Mouse (Mus musculus): ENCODE measurements at regions not wholly inside any gene's neighbourhood (a gene's known extent, or its start where the extent isn't known, plus 50 kb on each side); places are given as distances from the start of the nearest gene placed in this dataset.
A peak's percentile ranks its signal among the peaks of the same experiment; 100 is the strongest.

DNA sequence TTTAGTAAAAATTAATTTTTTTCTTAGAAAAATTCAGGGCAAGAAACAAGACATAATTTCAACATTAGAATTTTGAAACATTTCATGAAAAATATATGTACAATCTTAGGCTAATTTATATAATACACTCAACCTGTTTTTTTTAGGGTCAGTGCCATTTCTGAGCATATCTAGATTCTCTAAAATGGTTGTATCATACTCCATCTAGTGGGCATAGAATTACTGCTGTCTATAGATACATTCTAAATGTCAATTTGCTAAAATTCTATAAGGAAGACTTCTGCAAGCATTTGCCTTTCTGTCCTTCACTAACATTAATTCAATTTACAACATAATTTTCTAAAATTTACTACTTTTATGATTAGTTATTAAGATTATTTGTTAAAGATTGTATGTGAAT, 507.7 kb downstream of the Zbbx start:
- H3K9me3 ChIP-seq (replicated peaks): no peaks in the 10 kb centered on the region
- no peak overlapping the region for H3K27ac ChIP-seq
- no peaks in the 10 kb centered on the region for H3K36me3 ChIP-seq
- H3K4me1 ChIP-seq: no peaks in the 10 kb centered on the region
- no peak overlapping the region for H3K4me3 ChIP-seq
- no peaks in the 10 kb centered on the region for H3K27me3 ChIP-seq (replicated peaks)
- no peak overlapping the region for H3K4me2 ChIP-seq
- ATAC-seq: no peak
- no peak overlapping the region for H3K9ac ChIP-seq

DNA sequence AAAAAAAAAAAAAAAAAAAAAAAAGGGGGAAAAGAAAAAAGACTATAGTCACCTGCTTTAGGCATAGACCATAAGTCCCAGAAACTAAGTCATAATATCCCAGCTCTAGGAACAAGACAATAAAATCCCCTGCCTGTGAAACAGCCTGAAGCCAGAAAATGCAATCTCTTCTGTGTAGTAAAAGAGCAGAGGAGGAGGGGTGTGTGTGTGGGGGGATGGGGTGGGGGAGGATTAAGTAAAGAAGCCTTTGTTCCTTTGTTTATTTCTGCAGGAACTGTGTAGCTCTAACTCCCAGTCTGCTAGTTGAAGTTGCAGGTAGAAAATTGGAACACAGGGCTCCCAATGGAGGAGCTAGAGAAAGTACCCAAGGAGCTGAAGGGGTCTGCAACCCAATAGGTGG, 532.2 kb downstream of the Zbbx start:
- no peak overlapping the region for H3K27ac ChIP-seq
- H3K4me3 ChIP-seq: no peak overlapping the region
- H3K36me3 ChIP-seq: no peaks in the 10 kb centered on the region
- H3K9me3 ChIP-seq (replicated peaks): 0 out of 2 replicates have a peak, but pooled peaks cover 6% of the 10 kb centered on the region
- H3K9ac ChIP-seq: no peak overlapping the region
- ATAC-seq: no peak
- no peaks in the 10 kb centered on the region for H3K27me3 ChIP-seq (replicated peaks)
- H3K4me2 ChIP-seq: no peak overlapping the region
- H3K4me1 ChIP-seq: no peaks in the 10 kb centered on the region

DNA sequence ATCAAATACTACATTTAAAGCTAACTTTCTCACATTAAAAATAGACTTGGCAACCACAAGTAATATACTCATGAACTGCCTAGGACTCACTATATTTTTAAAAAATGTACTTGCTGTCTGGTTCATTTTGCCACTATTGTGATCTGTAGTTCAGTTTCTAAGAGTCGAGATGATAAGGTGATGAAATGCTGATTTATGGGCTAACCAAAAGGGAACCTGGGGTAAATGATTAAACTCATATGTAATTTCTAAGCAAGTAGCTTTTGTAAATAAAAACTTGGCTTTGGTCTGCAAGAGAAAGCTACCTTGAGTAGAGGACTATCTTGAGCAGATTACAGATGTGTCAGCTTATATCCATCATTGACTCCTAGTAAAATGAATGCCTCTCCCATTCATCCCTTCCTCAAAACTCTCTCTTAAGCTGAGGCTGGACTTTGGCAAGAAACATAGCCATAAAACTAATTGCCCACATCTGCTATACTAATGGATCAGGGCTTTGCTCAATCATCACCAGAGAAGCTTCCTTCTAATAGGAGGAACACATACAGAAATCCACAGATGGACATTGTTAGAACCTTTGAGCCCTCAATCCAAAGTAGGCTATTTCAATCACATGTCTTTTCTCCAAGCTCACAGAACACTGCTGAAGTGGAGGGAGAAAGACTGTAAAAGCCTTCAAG, 563.4 kb downstream of the Zbbx start:
- Histone ChIP-seq H3K27ac (no peak overlapping the region), H3K4me3 (no peak overlapping the region), H3K4me1 (no peaks in the 10 kb centered on the region), H3K36me3 (no peaks in the 10 kb centered on the region), H3K9ac (no peak overlapping the region), H3K27me3 (replicated peaks) (no peaks in the 10 kb centered on the region), H3K4me2 (no peak overlapping the region), H3K9me3 (replicated peaks) (no peaks in the 10 kb centered on the region)
- 48% methylated on average over 1 of the region's 1 CpGs for WGBS (ENCODE audit: insufficient replicate concordance)
- ATAC-seq: no peak

DNA sequence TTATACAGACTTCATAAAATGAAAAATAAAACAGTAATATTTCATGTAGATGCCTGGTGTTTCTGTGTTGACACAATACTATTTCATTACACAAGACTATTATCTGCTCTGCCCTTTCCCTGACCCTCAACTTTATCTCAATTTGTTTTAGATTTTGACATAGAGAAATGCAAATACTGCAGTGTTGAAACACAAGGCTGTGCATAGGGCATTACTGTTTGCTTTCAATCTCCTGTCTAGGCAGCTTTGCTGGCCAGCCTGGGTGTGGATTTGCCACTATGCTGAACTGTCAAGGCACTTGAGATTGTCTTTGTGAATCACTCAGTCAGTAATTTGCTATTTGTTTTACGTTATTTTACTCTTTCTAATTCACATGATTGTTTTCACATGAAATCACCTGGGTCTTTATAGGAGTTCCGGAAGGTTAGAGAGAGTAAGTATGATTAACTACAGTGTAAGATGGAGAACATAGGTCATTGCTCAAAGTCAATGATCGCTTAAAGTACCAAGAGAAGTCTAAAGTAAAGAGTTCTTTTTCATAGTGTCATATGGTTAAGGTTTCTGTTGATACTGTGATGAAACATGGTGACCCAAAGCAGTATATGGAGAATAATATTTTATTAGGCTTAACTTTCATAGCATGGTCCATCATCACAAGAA, 576.0 kb downstream of the Zbbx start:
- peak; percentile 72 for ATAC-seq
- no peak overlapping the region for H3K4me2 ChIP-seq
- no peaks in the 10 kb centered on the region for H3K36me3 ChIP-seq
- 52% methylated on average over 3 of the region's 3 CpGs for WGBS (ENCODE audit: insufficient replicate concordance)
- H3K4me1 ChIP-seq: no peaks in the 10 kb centered on the region
- H3K9me3 ChIP-seq (replicated peaks): no peaks in the 10 kb centered on the region
- no peaks in the 10 kb centered on the region for H3K27me3 ChIP-seq (replicated peaks)
- H3K4me3 ChIP-seq: no peak overlapping the region
- no peak overlapping the region for H3K9ac ChIP-seq
- H3K27ac ChIP-seq: no peak overlapping the region

DNA sequence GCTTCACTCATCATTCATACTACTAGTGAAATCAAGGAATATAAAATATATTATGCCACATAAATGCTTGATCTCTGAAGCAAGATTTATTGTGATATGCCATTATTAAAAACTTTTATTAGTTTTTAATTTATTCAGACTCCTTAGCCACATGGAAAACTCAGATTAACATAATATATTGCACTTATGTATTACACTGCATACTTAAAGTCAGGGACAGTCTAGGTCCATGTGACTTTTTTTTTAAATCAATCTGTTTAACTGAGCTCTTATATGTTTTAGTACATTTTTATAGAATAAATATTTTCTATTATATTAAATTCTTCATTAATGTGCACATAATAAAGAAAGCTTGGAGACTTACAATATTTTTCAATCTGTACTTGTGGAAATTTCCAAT, 599.7 kb downstream of the Zbbx start:
- Histone ChIP-seq H3K9ac (no peak overlapping the region), H3K27me3 (replicated peaks) (no peaks in the 10 kb centered on the region), H3K27ac (no peak overlapping the region), H3K4me1 (no peaks in the 10 kb centered on the region), H3K4me3 (no peak overlapping the region), H3K4me2 (no peak overlapping the region), H3K36me3 (no peaks in the 10 kb centered on the region), H3K9me3 (replicated peaks) (no peaks in the 10 kb centered on the region)
- no peak for ATAC-seq

DNA sequence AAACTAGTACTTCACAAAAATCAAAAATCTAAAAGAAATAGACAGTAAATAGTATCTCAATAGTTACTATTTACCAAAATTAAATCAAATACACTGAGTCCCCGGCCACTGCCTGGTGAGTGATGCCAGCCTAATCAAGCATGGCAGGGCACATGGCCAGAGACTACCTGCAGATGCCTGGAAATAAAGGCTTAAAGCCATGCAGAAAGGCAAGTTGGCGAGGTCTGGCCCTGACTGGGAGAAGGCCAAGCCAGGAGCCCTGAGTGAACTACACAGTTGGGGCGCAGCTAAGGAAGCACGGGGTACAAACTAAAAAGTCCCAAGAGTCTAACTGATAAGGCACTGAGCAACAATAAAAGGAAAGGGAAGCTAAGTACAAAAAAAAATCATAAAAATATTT, 630.0 kb downstream of the Zbbx start:
- whole genome bisulfite sequencing (ENCODE audit: insufficient replicate concordance): 73% methylated on average over 4 of the region's 4 CpGs
- H3K4me2 ChIP-seq: no peak overlapping the region
- H3K4me1 ChIP-seq: no peaks in the 10 kb centered on the region
- H3K9me3 ChIP-seq (replicated peaks): no peaks in the 10 kb centered on the region
- H3K27me3 ChIP-seq (replicated peaks): no peaks in the 10 kb centered on the region
- H3K9ac ChIP-seq: no peak overlapping the region
- H3K36me3 ChIP-seq: no peaks in the 10 kb centered on the region
- ATAC-seq: no peak
- H3K4me3 ChIP-seq: no peak overlapping the region
- H3K27ac ChIP-seq: no peak overlapping the region

DNA sequence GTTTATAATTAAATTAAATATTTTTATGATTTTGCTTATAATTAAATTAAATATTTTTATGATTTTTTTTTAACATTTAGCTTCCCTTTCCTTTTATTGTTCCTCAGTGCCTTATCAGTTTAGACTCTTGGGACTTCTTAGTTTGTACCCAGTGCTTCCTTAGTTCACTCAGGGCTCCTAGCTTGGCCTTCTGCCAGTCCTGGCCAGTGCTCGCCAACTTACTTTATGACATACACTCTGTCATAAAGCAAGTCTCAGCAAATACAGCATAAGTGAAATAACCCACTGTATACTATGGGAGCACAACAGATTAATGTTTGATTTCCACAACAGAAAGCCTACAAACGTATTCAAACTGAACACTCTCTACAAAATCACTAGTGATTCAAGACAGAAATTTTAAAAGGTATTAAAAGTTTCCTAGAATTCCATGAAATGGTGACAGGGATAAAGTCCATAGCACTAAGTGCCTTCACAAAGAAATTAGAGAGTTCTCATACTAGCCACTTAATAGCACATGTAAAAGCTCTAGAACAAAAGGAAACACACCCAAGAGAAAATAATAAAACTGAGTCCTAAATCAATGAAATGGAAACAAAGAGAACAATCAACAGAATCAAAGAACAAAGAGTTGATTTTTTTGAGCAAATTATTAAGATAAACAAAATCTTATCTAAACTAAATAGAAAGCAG, 630.7 kb downstream of the Zbbx start:
- Histone ChIP-seq H3K4me1 (no peaks in the 10 kb centered on the region), H3K27me3 (replicated peaks) (no peaks in the 10 kb centered on the region), H3K27ac (no peak overlapping the region), H3K4me3 (no peak overlapping the region), H3K4me2 (no peak overlapping the region), H3K9me3 (replicated peaks) (no peaks in the 10 kb centered on the region), H3K36me3 (no peaks in the 10 kb centered on the region), H3K9ac (no peak overlapping the region)
- ATAC-seq: no peak
- 63% methylated on average over 2 of the region's 2 CpGs for whole genome bisulfite sequencing (ENCODE audit: insufficient replicate concordance)

DNA sequence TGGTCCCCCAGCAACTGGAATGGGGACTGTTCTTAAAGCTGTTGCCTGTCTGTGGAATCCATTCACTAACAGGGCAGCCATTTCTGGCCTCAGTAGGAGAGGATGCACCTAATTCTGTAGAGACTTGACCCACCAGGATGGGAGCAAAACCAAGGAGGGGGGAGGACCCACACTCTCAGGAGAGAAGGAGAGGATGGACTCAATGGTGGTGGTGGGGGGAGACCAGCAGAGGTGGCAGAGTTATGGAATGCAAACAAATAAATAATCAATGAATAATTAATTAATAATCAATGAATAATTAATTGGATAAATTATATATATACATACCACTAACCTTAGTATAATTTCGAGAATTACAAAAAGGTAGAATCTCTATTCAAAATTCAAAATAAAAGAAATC, 681.1 kb downstream of the Zbbx start:
- Histone ChIP-seq H3K4me3 (no peak overlapping the region), H3K9ac (no peak overlapping the region), H3K27ac (no peak overlapping the region), H3K4me1 (no peaks in the 10 kb centered on the region), H3K9me3 (replicated peaks) (no peaks in the 10 kb centered on the region), H3K4me2 (no peak overlapping the region), H3K36me3 (no peaks in the 10 kb centered on the region), H3K27me3 (replicated peaks) (no peaks in the 10 kb centered on the region)
- ATAC-seq: no peak
- WGBS (ENCODE audit: insufficient replicate concordance): 53% methylated on average over 1 of the region's 1 CpGs
